Mouse (Mus musculus): ENCODE data around the gene Rcor1.

The Rcor1 gene

GRCm38 (mm10) chr12:111021138-111021537, 18.0 kb upstream of the Rcor1 start:
- DNase-seq (ENCODE audit: low spot score in 2 of 2): no peak

GRCm38 (mm10) chr12:111021577-111021976, 17.6 kb upstream of the Rcor1 start:
- DNase-seq (ENCODE audit: low spot score in 2 of 2): no peak

DNA sequence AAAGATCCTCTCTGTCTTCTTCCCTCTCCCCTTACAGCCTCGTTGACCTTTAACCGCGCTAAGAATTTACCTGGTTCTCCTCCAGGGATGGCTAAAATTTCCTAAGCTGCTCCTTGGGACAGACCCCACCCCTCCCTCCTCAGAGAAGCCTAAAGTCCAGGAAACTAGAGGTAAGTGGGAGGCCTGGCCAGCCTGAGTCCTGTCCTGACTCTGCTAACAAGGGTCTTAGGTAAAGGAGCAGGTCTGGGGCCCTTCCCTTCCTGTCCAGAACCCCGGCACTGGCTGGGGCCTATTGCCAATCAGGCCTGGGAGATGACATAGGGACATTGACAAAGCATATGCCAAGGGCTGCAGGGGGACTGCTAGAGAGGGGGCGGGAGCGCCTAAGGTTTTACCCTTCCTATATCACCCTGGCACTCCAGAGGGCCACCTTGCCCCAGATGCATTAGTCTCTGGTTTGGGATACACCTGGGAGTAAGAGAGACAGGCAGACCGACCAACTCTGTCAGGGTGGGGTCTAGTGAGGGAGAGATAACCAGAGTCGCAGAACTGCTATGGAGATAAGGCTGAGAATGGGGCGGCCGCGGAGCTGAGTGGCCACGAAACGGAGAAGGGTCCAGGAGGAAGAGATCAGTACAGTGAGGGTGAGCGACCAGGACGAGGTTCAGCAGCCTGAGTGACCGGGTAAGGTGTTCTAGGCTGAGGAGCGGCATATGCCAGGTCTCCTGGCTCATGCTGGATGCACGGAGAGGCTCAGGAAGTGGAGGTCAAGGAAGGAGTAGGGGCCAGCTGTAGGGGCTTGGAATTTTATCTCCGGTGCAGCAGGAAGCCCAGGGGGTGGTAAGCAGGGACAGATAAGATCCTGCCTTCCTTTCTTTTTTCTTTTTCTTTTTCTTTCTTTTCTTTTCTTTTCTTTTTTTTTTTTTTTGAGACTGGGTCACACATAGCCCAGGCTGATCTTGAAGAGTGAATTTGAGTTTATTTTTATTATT, 10.7 kb upstream of the Rcor1 start:
- DNase-seq (ENCODE audit: low spot score in 2 of 2): no peak

- no peak for DNase-seq (ENCODE audit: low spot score in 2 of 2)
Observed at GRCm38 (mm10) chr12:111029291-111029890, 9.8 kb upstream of the Rcor1 start.

GRCm38 (mm10) chr12:111032839-111033238, 6.3 kb upstream of the Rcor1 start:
- DNase-seq (ENCODE audit: low spot score in 2 of 2): no peak

DNA sequence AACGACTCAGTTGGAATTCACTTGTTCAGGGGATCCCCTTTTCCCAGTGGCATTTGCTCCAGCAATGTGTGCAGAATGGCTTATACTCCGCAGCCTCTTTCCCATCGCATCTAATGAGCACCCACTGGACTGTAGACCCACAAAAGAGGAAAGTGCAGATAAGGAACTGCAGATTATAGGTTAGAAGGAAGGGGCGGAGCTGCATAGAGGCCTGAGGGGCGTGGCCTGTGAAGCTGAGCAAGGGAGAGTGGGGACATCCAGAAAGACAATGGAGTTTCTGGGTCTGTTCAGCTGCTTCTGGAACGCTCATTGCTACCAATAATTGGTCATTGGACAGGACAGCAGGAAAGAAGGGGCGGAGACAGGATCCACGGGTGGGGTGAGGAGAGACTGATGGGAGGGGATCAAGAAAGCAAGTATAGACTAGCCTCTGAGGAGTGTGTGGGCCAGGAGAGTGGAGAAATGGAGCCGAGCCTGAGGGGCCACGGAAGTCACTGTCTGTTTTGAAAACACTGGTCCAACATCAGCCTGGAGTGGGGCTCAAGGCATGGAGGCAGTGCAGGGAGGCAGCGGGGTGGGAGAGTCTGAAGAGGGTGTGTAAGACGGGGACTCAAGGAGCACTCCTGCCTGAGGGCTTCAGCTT, 3.8 kb upstream of the Rcor1 start:
- no peak for DNase-seq (ENCODE audit: low spot score in 2 of 2)

- DNase-seq (ENCODE audit: low spot score in 2 of 2): no peak
Observed at GRCm38 (mm10) chr12:111036198-111036775, 2.9 kb upstream of the Rcor1 start.

- DNase-seq (ENCODE audit: low spot score in 2 of 2): peak; percentile 17 to 19
Observed at GRCm38 (mm10) chr12:111037241-111038180, 1.6 kb upstream of the Rcor1 start.

DNA sequence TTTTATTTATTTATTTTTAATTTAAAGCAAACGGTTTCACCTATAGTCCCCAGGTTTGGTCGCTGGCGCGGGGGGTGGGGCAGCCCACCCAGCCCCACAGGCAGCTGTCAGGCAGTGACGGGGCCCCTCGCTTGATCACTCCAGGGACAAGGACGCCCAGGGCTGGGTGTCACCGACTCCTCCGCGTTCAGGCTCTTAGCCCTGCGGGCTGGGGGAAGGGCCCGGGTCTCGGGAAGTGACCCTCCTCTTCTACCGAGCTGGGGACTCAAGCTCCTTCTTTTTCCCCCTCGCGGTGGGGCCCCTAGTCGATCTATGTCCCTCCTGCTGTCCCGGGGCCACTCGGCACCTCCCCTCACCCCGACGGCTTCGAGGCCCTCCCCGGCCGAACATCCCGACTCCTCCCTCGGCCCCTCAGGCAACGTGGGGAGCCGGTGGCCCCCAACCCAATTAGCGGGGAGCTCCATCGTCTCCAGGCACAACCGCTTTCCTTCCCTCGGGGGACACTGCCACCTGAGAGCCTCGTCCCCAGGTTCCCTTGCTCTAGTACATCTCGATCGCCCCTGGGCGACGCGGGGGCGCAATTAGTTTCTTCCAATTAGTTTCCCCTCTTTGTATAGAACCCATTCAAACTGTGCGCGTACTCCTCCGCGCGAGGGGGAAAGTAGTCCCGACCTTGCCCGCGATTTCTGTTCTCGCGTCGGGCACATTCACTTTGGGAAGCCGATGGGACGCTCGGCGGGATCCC, 748 bp upstream of the Rcor1 start:
- DNase-seq (ENCODE audit: low spot score in 2 of 2): peak; percentile 40 to 78

GRCm38 (mm10) chr12:111039771-111040530, 800 bp downstream of the Rcor1 start:
- peak; percentile 14 to 21 for DNase-seq (ENCODE audit: low spot score in 2 of 2)

DNA sequence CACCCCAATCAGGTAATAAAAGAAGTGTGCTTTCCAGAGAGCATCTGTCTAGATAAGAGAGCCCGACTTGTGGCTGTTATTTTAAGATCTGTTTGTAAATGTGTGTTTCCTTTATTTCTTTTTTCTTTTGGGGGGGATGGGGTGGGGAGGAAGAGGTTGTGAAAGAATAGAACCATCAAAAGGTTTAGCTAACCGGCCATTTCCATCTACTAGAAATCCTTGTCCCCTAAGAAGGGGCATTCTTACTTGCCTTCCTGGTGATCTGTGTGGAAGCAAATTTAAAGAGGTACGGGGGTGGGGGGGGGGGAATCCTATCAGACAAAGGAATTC, 1.3 kb downstream of the Rcor1 start:
- no peak for DNase-seq (ENCODE audit: low spot score in 2 of 2)

- peak in 1 of 2 experiments; percentile 9 for DNase-seq (ENCODE audit: low spot score in 2 of 2)
Observed at GRCm38 (mm10) chr12:111041196-111041595, 2.0 kb downstream of the Rcor1 start.

DNA sequence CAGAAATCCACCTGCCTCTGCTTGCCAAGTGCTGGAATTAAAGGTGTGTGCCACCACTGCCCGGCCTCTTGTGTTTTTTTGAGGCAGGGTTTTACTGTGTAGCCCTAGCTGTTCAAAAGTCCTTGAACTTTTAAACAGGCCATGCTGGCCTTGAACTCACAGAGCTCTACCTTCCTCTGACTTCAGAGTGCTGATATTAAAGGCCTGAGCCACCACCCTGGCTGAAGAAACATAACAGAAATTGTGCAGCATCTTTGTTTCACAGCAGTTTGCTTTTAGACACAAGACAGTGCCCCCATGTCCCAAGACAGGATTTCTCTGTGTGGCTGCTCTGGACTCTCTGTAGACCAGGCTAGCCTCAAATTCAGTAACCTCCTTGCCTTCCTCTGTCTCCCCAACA, 3.2 kb downstream of the Rcor1 start:
- no peak for DNase-seq (ENCODE audit: low spot score in 2 of 2)

DNA sequence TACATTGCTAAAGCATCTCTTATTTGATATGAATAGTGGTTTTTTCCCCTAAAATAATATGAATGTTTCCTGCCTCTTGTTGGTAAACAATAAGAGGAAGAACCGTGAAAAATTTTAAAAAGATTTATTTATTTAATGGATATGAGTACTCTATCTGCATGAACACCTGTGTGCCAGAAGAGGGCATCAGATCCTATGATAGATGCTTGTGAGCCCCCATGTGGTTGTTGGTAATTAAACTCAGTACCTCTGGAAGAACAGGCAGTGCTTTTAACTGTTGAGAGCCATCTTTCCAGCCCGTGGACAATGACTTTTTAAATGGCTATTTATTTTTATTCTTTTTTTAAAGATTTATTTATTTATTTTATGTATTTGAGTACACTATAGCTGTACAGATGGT, 5.7 kb downstream of the Rcor1 start:
- no peak for DNase-seq (ENCODE audit: low spot score in 2 of 2)

DNA sequence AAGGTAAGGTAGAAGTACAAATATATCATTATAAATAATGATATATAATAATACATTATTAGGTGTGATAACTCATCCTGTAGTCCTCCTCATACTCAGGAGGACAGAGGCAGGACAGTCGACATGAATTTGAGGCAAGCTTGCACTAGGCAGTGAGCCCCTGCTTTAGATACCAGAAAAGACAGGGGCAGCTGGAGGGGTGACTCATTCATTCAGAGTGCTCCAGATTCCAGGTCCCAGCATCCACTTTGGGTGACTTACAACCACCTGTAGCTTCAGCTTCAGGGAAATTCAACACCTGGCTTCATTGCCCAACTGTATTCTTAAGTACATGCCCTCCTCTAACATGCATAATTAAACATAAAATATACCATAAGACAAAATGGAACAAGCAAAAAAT, 7.7 kb downstream of the Rcor1 start:
- no peak for DNase-seq (ENCODE audit: low spot score in 2 of 2)

GRCm38 (mm10) chr12:111048201-111048600, 9.1 kb downstream of the Rcor1 start:
- no peak for DNase-seq (ENCODE audit: low spot score in 2 of 2)

- no peak for DNase-seq (ENCODE audit: low spot score in 2 of 2)
Observed at GRCm38 (mm10) chr12:111050256-111050655, 11.1 kb downstream of the Rcor1 start.

- no peak for DNase-seq (ENCODE audit: low spot score in 2 of 2)
Observed at GRCm38 (mm10) chr12:111063361-111063760, 24.2 kb downstream of the Rcor1 start.

DNA sequence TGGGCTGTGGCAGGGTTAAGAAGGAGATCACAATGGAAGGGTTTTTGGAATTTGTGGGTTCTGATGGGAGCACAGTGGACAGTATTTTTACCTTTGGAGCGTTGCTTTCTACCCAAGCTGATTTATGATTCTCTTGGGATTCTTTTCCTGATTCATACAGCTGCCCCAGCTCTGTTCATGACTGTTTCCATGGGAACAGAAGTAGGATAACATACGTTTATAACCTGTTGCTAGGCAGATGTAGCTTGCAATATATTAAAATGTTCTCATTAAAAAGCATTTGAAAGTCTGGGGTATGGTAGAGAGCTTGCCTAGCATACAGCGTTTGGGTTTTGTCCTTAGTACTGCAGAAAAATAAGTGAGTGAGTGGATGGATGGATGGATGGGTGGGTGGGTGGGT, 25.1 kb downstream of the Rcor1 start:
- DNase-seq (ENCODE audit: low spot score in 2 of 2): no peak

GRCm38 (mm10) chr12:111065330-111065729, 26.2 kb downstream of the Rcor1 start:
- DNase-seq (ENCODE audit: low spot score in 2 of 2): no peak
